Mouse (Mus musculus) Muller cell, postnatal 12 days (primary cell): ENCODE measurements around the gene Foxn3.

Source experiments
- DNase-seq: peaks from one replicate; pipeline ENCODE4 v3.0.0-alpha.2; 2015; ENCODE audit errors: inconsistent ontology term

Foxn3 gene

GRCm38 (mm10) chr12:99172170-99172569, 391.2 kb downstream of the Foxn3 start:
- DNase-seq = no peak

- no peak for DNase-seq
Observed at GRCm38 (mm10) chr12:99169925-99170324, 393.5 kb downstream of the Foxn3 start.

- DNase-seq = no peak
Observed at GRCm38 (mm10) chr12:99166091-99166490, 397.3 kb downstream of the Foxn3 start.

- DNase-seq = no peak
Observed at GRCm38 (mm10) chr12:99163342-99163682, 400.1 kb downstream of the Foxn3 start.

- no peak for DNase-seq
Observed at GRCm38 (mm10) chr12:99162639-99163341, 400.6 kb downstream of the Foxn3 start.

GRCm38 (mm10) chr12:99162188-99162587, 401.2 kb downstream of the Foxn3 start:
- DNase-seq = no peak

GRCm38 (mm10) chr12:99160061-99160460, 403.3 kb downstream of the Foxn3 start:
- no peak for DNase-seq

GRCm38 (mm10) chr12:99155904-99156303, 407.5 kb downstream of the Foxn3 start:
- DNase-seq = no peak

GRCm38 (mm10) chr12:99154230-99154629, 409.2 kb downstream of the Foxn3 start:
- DNase-seq = no peak

GRCm38 (mm10) chr12:99153664-99154063, 409.7 kb downstream of the Foxn3 start:
- DNase-seq = no peak

- DNase-seq = no peak
Observed at GRCm38 (mm10) chr12:99150126-99150525, 413.3 kb downstream of the Foxn3 start.

- DNase-seq = no peak
Observed at GRCm38 (mm10) chr12:99149193-99149592, 414.2 kb downstream of the Foxn3 start.
